Mouse (Mus musculus) liver, adult 2 months (tissue): Measurements from ENCODE around the gene Fam8a1. TPM values are rescaled to one million over a fixed set of nuclear protein-coding genes. Genes with fewer than 3 reads are reported as not detected.

Source experiments
- DNase-seq: peaks from one replicate; pipeline ENCODE4 v3.0.0-alpha.2; 2011; ENCODE audit warnings: low read depth, low spot score; ENCODE audit errors: extremely low read depth
- H3K27ac ChIP-seq: fragments of 200-500 bp; replicated peaks from 2 replicates; pipeline ENCODE4 v1.5.1; 2012; ENCODE audit warnings: low read depth, mild to moderate bottlenecking, control low read depth, inconsistent platforms, low read length; ENCODE audit not compliant: insufficient read depth
- H3K27me3 ChIP-seq: fragments of 200-500 bp; 2 replicates; pipeline ENCODE4 v1.6.1; 2012; ENCODE audit warnings: mild to moderate bottlenecking, moderate library complexity, low read length, inconsistent platforms; ENCODE audit not compliant: control insufficient read depth, insufficient read depth
- H3K36me3 ChIP-seq: fragments of 200-500 bp; 2 replicates; pipeline ENCODE4 v1.6.1; 2012; ENCODE audit warnings: low read length, inconsistent platforms; ENCODE audit not compliant: control insufficient read depth, insufficient read depth
- H3K4me1 ChIP-seq: fragments of 200-500 bp; 2 replicates; pipeline ENCODE4 v1.6.1; 2011; ENCODE audit warnings: low read length; ENCODE audit not compliant: control insufficient read depth, insufficient read depth
- H3K4me3 ChIP-seq: fragments of 200-500 bp; 2 replicates; pipeline ENCODE4 v1.5.1; 2011; ENCODE audit warnings: low read depth, mild to moderate bottlenecking, control low read depth, low read length, moderate library complexity; ENCODE audit not compliant: insufficient read depth
- H3K79me2 ChIP-seq: fragments of 200-500 bp; 2 replicates; pipeline ENCODE4 v1.6.1; 2012; ENCODE audit warnings: inconsistent platforms, mild to moderate bottlenecking, low read length, moderate library complexity; ENCODE audit not compliant: control insufficient read depth, insufficient read depth
- H3K9ac ChIP-seq: fragments of 200-500 bp; 2 replicates; pipeline ENCODE4 v1.6.1; 2012; ENCODE audit warnings: low read depth, mild to moderate bottlenecking, control low read depth, inconsistent platforms, low read length
- CTCF ChIP-seq: fragments of 200-500 bp; IDR thresholded peaks from 2 replicates; pipeline ENCODE4 v1.5.1; 2011; ENCODE audit warnings: low read depth, low read length, control low read depth
- POLR2A ChIP-seq: fragments of 200-500 bp; IDR thresholded peaks from 2 replicates; pipeline ENCODE4 v1.6.1; 2011; ENCODE audit warnings: low read length, control low read depth; ENCODE audit not compliant: insufficient read depth; ENCODE audit errors: extremely low read depth
- WGBS: fragments of 180-500 bp; shearing (Covaris S2); methylation state at CpG from one replicate; pipeline ENCODE4 v1.1.7; 2018; 5-methylcytosine and 5-hydroxymethylcytosine counted together
- polyA plus RNA-seq: library from polyadenylated mRNA; depleted of rRNA; stranded (reverse); fragments of >200 nt; gene quantifications from 2 replicates; pipeline ENCODE4 v1.2.3, GENCODE M21; 2012
- total RNA-seq: library from RNA; depleted of rRNA; stranded (reverse); fragments of >200 nt; gene quantifications from 2 replicates; pipeline ENCODE4 v1.2.3, GENCODE M21; 2014

Fam8a1 gene
- total and polyA plus RNA-seq, 2 experiments: 16.5 to 38.7 TPM

GRCm38 (mm10) chr13:46677721-46678120, 8.4 kb downstream of the Fam8a1 start:
- H3K4me3 ChIP-seq: no peak overlapping the region
- peak; percentile 56 for DNase-seq
- 0 out of 2 replicates have a peak overlapping the region, but pooled peaks have one; percentile 12 for H3K27ac ChIP-seq
- peaks cover 10% of the 10 kb centered on the region; the same call in 1 of the 2 replicates for H3K4me1 ChIP-seq
- no peak overlapping the region for H3K9ac ChIP-seq
- no peaks in the 10 kb centered on the region for H3K27me3 ChIP-seq
- 76% methylated on average over 4 of the region's 4 CpGs for WGBS
- H3K36me3 ChIP-seq: peaks cover 45% of the 10 kb centered on the region
- TF ChIP-seq POLR2A: no peak
- no peak for TF ChIP-seq CTCF
- H3K79me2 ChIP-seq: no peaks in the 10 kb centered on the region

GRCm38 (mm10) chr13:46682921-46683320, 13.6 kb downstream of the Fam8a1 start:
- WGBS: 61% methylated on average over 2 of the region's 2 CpGs
- H3K79me2 ChIP-seq: no peaks in the 10 kb centered on the region; the same call in 1 of the 2 replicates
- no peak overlapping the region for H3K27ac ChIP-seq
- H3K36me3 ChIP-seq: peaks cover 48% of the 10 kb centered on the region
- H3K4me1 ChIP-seq: no peaks in the 10 kb centered on the region; the same call in 1 of the 2 replicates
- TF ChIP-seq CTCF: no peak
- no peak for TF ChIP-seq POLR2A
- no peaks in the 10 kb centered on the region for H3K27me3 ChIP-seq
- H3K9ac ChIP-seq: no peak overlapping the region
- no peak for DNase-seq
- H3K4me3 ChIP-seq: no peak overlapping the region

- Histone ChIP-seq H3K9ac (no peak overlapping the region), H3K4me3 (no peak overlapping the region), H3K79me2 (no peaks in the 10 kb centered on the region; the same call in 1 of the 2 replicates), H3K27ac (no peak overlapping the region), H3K4me1 (no peaks in the 10 kb centered on the region), H3K27me3 (no peaks in the 10 kb centered on the region), H3K36me3 (peaks cover 46% of the 10 kb centered on the region)
- 88% methylated on average over 1 of the region's 1 CpGs for WGBS
- TF ChIP-seq CTCF: no peak
- no peak for TF ChIP-seq POLR2A
- no peak for DNase-seq
These were observed 14.0 kb downstream of the Fam8a1 start for GRCm38 (mm10) chr13:46683370-46683769.

GRCm38 (mm10) chr13:46690559-46691241, 21.4 kb downstream of the Fam8a1 start:
- 85% methylated on average over 4 of the region's 4 CpGs for WGBS
- TF ChIP-seq CTCF: no peak
- no peak for TF ChIP-seq POLR2A
- H3K27me3 ChIP-seq: no peaks in the 10 kb centered on the region
- H3K79me2 ChIP-seq: no peaks in the 10 kb centered on the region; the same call in 1 of the 2 replicates
- no peak overlapping the region for H3K27ac ChIP-seq
- no peaks in the 10 kb centered on the region; the same call in 1 of the 2 replicates for H3K4me1 ChIP-seq
- H3K36me3 ChIP-seq: peaks cover 45% of the 10 kb centered on the region
- DNase-seq: no peak
- no peak overlapping the region for H3K4me3 ChIP-seq
- H3K9ac ChIP-seq: no peak overlapping the region

- H3K27ac ChIP-seq: no peak overlapping the region
- DNase-seq: peak; percentile 83
- no peaks in the 10 kb centered on the region; the same call in 1 of the 2 replicates for H3K79me2 ChIP-seq
These were observed 26.1 kb downstream of the Fam8a1 start for GRCm38 (mm10) chr13:46695296-46695908.

More at GRCm38 (mm10) chr13:46695296-46695908, 26.1 kb downstream of the Fam8a1 start:
- Histone ChIP-seq H3K4me3 (no peak overlapping the region), H3K4me1 (peaks cover 4% of the 10 kb centered on the region), H3K36me3 (peaks cover 32% of the 10 kb centered on the region), H3K9ac (no peak overlapping the region), H3K27me3 (no peaks in the 10 kb centered on the region)
- WGBS: 47% methylated on average over 1 of the region's 1 CpGs
- TF ChIP-seq POLR2A: no peak
- TF ChIP-seq CTCF: no peak
